Mouse (Mus musculus): Measurements from ENCODE around the gene Ramp2.

Gene Ramp2

DNA sequence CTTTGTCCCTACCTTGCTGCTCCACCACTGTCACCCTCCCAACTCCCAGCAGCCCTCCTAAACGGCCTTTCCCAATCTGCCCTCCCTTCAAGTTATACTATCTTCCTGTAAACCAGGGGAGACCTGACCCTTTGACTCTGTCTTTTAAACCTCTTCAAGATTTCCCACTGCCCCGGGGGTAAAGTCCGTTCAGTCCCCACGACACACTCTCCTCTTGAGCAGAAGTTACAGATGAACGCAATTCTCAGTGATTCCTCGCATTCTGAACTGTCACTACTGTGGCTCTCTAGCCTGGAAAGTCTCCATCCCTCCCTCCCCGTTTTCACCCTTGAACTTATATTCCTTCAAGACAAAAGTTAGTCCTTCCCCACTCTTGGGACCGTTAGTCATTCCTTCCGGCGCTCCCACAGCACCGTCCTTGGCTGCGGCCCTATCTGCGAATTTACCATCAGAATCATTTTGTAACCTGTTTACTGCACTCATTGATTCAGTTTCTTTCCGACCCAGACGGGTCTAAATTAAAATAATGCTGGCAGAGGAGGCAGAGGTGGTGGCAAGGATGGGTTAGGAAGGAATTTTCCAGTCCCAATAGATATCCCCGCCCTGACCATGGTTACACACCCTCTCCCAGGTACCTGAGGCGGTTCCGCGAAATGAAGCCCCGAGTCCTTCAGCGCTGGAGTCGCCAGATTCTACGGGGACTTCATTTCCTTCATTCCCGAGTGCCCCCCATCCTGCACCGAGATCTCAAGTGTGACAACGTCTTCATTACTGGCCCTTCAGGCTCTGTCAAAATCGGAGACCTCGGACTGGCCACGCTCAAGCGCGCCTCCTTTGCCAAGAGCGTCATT, 17.5 kb downstream of the Ramp2 start:
- intact Hi-C loops (cut with DNase I), result loop anchor here (5.0 kb wide), 1 partner anchor 34 kb away; no protein-coding TSS in a partner anchor

GRCm38 (mm10) chr11:101263989-101264280, 18.1 kb downstream of the Ramp2 start:
- intact Hi-C loops (cut with DNase I), result loop anchor here (5.0 kb wide), 1 partner anchor 33 kb away; no protein-coding TSS in a partner anchor

- intact Hi-C loops (cut with DNase I), result loop anchor here (5.0 kb wide), 1 partner anchor 32 kb away; no protein-coding TSS in a partner anchor
Measured at GRCm38 (mm10) chr11:101264954-101265471, 19.2 kb downstream of the Ramp2 start.

DNA sequence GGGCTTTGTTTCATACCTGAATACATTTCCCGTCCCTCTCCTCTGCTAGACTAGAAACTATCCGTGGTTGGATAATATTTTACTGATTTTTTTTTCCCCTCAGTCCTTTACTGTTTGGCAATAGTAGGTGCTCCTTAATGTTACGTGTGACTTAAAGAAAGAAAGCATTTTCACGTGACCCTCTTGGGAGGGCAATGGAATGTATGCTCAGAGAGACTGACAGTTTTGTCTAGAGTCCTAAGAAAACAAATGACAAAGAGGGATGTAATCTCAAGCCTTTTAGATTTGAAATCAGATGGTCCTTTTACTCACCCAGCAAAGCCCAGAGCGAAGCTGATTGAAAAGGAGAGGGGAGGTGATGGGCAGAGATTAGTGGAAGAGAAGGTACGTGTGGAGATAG, 20.1 kb downstream of the Ramp2 start:
- intact Hi-C loops (cut with DNase I), result no loop called here

GRCm38 (mm10) chr11:101269577-101270116, 23.8 kb downstream of the Ramp2 start:
- intact Hi-C loops (cut with DNase I), result no loop called here

DNA sequence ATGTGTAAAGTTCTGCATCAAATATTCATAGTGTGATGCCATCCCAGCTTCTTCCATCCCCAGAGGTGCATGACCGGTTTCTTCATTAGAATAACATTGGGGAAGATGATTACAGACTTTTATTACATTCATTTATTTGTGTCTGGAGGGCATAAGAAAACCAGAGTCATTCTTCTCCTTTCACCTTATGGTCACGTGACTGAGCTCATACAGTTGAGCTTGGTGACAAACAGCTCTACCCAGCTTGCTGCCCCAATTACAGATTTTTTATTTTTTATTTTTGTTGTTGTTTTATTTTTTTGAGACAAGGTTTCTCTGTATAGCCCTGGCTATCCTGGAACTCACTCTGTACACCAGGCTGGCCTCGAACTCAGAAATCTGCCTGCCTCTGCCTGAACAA, 26.6 kb downstream of the Ramp2 start:
- intact Hi-C loops (cut with DNase I), result no loop called here

- intact Hi-C loops (cut with DNase I), result no loop called here
Measured at GRCm38 (mm10) chr11:101275309-101275708, 29.5 kb downstream of the Ramp2 start.

GRCm38 (mm10) chr11:101276319-101277070, 30.7 kb downstream of the Ramp2 start:
- intact Hi-C loops (cut with DNase I), result no loop called here

- intact Hi-C loops (cut with DNase I), result no loop called here
Measured at GRCm38 (mm10) chr11:101277381-101278222, 31.8 kb downstream of the Ramp2 start.

DNA sequence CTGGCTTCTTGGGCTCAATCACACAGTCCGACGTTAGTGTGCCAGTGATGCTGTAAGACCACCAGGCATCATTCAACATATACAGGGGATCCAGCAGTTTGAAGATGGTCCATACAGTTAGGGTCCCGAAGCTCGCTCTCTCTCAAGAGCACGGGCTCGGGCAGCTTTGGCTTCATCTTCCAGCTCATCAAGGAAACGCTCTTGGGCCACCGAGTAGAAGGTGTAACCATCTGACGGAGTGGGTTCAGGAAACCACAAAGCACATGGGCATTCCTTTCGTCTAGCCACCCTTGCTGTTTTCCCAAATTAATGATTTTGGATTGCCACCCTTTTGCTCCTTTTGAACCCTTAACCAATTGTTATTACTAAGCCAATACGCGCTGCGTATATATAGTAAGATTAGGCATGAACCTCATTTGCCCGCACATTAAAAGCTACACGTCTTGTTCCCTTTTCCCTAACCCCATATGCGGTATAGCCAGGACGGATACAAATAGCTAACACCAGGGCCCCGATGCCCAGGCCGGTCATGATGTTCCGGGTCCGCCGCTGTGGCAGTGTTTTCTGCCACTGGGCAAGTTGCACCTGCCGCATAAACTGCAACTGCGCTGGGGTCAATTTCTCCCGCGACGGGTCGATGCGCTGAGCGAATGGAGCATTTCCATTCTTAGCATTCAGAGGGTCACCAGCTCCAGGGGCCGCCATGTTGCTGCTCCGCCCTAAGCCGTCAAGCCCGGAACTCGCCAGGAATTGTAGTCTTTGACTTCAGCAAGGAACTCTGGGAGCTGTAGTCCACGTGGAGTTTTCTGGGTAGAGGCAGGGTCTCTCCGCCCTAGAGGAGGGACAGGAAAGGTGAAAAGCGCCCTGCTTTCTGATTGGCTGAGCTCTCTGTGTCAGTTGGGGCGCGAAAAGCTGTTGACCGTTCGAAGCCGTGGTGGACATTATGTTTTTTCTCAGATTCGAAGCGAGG, 32.7 kb downstream of the Ramp2 start, which contains the start of the genes Cntd1 and Coa3:
Gene Cntd1 (plus strand): TSS at position 790 of the 970 bp plus-strand sequence.
Gene Coa3 (minus strand): TSS at position 892 of the 970 bp plus-strand sequence.
- intact Hi-C loops (cut with DNase I), result no loop called here

DNA sequence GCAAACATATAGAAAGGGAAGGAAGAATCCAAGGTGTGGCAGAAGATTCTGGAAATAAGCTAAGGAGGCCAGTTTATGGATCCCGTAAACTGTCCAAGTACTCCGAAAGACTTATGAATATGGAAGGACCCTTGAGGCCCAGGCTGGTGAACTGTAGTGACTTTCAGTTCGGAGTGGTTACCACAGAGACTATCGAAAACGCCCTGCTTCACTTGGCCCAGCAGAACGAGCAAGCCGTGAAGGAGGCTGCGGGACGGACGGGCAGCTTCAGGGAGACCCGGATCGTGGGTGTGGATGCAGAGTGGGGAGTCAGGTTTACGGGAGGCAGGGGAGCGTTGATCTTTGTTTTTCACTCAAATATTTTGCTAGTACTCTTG, 33.4 kb downstream of the Ramp2 start:
- intact Hi-C loops (cut with DNase I), result no loop called here

- intact Hi-C loops (cut with DNase I), result no loop called here
Measured at GRCm38 (mm10) chr11:101280837-101281236, 35.0 kb downstream of the Ramp2 start.

DNA sequence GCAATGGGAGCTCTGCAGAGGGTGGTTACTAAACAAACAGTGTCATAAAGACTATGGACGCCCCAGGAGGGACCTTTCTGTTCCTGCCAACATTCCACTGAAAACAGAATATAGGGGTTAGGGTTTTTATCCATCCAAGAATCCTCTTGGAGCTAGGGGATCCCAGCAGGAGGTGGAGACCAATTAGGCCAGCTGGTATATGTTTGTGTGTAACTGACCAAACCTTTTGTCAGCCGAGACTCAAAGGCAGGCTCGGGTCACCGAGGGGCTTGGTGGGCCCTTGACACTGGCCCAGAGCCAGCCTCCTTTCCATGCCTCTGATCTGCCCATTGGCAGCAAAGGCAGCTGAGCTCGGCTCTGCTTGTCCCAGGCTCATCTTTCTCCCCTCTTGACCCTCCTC, 37.1 kb downstream of the Ramp2 start:
- intact Hi-C loops (cut with DNase I), result no loop called here

- intact Hi-C loops (cut with DNase I), result no loop called here
Measured at GRCm38 (mm10) chr11:101283805-101284204, 38.0 kb downstream of the Ramp2 start.

GRCm38 (mm10) chr11:101287306-101287705, 41.5 kb downstream of the Ramp2 start:
- intact Hi-C loops (cut with DNase I), result no loop called here

GRCm38 (mm10) chr11:101291231-101291630, 45.4 kb downstream of the Ramp2 start:
- intact Hi-C loops (cut with DNase I), result no loop called here

DNA sequence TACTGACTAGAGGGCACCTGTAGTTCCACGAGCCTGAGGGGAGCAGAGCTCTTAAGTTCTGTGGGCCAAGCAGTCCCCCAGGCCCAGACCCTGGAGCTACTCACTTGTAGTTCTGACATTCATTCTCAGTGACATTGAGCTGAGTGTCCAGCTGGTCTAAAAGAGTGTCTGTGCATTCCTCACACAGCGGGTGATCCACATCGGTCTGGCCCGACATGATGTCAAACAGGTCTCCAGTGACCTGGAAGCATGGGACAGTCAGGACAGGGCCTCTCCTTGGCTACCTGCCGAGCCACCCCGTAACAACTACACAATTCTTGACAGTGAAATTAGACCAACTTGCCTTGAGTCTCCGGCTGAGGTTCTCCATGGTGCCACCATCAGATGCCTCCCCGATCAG, 49.4 kb downstream of the Ramp2 start:
- intact Hi-C loops (cut with DNase I), result loop anchor here (5.0 kb wide), 1 partner anchor 33 kb away; the partner anchor contains the start of gene Wnk4

DNA sequence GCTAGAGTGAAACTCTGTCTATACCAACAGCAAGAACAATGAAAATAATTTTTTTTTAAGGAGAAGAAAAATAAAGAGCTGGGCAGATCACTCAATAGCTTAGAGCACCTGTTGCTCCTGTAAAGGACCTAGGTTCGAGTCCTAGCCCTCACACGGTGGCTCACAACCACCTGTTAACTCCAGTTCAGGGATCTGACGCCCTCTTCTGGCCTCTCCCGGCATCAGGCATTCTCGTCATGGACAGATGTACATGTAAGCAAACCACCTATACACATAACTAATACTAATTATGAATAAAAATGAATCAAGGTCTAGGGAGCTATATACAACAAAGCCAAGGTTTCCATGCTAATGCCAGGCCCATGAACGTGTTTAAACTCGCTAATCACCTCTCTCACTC, 55.1 kb downstream of the Ramp2 start:
- intact Hi-C loops (cut with DNase I), result no loop called here

- intact Hi-C loops (cut with DNase I), result loop anchor here (2.0 kb wide), 1 partner anchor 89 kb away; no protein-coding TSS in a partner anchor
Measured at GRCm38 (mm10) chr11:101301299-101302003, 55.6 kb downstream of the Ramp2 start.

Measured in adrenal gland (tissue).